Mouse (Mus musculus): ENCODE measurements around the gene Shank2. TPM values are rescaled to one million over a fixed set of nuclear protein-coding genes. Genes with fewer than 3 reads are reported as not detected.

Gene Shank2
- polyA plus RNA-seq, 1 experiment from 2014 or later, result 6.8 TPM

DNA sequence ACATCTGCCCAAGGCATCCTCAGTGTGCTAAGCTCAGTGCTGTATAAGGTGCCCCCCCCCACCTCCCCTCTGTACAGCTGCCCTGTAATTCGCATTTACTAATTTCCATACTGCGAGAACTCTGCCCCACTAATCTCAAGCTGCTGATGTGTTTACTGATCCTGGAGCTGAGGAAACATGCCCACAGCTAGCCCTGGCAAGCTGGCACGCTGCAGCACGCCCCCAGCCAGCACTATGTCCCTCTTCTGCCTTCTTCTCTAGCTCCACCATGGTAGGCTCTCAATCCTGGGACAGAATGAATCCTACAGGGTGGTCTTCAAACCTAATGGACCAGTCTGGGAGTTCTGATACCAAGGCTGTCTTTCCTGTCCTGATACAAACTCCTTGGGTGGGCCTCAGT lies 267.1 kb downstream of the Shank2 start:
- no peaks in the 10 kb centered on the region for H3K36me3 ChIP-seq
- WGBS, result 84% methylated on average over 4 of the region's 4 CpGs
- no peak overlapping the region for H3K9ac ChIP-seq
- ATAC-seq (ENCODE audit: low FRiP score), result no peak
- no peak overlapping the region for H3K4me3 ChIP-seq
- H3K27me3 ChIP-seq, result 0 out of 2 replicates have a peak, but pooled peaks cover 2% of the 10 kb centered on the region
- H3K9me3 ChIP-seq, result no peaks in the 10 kb centered on the region
- H3K4me1 ChIP-seq (replicated peaks), result no peaks in the 10 kb centered on the region
- no peak overlapping the region for H3K4me2 ChIP-seq
- no peak overlapping the region for H3K27ac ChIP-seq

DNA sequence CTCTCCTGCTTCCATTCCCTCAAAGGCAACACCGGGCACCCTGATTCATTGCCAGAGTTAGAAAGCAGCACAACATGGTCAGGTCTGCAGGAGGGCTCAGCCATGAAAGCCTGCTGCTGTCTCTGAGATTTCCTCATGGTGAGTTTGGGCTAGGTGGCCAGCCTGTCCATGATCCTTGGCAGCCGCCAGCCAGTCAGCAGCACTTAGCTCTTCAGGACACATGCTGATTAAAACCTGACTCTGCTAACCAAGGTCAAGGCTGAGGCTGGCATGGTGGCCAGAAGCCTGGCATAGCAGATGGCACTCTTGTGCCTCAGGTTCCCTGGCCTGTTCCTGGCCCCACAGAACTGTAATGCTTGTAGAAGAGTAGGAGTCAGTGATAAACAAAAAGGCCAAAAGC lies 269.3 kb downstream of the Shank2 start:
- 0 out of 2 replicates have a peak, but pooled peaks cover 2% of the 10 kb centered on the region for H3K27me3 ChIP-seq
- no peak overlapping the region for H3K27ac ChIP-seq
- no peak overlapping the region for H3K4me2 ChIP-seq
- H3K9me3 ChIP-seq, result no peaks in the 10 kb centered on the region
- WGBS, result 88% methylated on average over 2 of the region's 2 CpGs
- H3K4me1 ChIP-seq (replicated peaks), result peaks cover 2% of the 10 kb centered on the region; the same call in 1 of the 2 replicates
- no peak overlapping the region for H3K9ac ChIP-seq
- no peak for ATAC-seq (ENCODE audit: low FRiP score)
- H3K36me3 ChIP-seq, result no peaks in the 10 kb centered on the region
- H3K4me3 ChIP-seq, result no peak overlapping the region

DNA sequence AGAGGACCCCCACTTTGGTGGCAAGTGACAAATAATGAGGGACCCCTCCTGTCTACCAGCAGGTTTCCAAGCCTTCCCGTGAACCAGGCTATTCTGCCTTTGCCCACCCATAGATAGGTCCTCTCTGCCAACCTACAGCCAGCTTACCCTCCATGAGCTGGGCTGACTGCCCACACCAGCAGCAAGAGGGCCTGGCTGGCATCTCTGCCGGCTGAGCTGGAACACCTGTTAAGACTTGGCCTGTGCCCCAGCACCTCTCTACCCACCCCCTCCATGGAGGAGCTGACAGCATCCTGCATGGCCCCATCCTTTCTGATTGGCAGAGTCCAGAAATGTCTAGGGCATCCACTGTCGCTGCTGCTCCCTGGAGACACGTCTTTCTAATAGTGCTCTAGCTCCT lies 277.0 kb downstream of the Shank2 start:
- Histone ChIP-seq H3K27ac (peak overlapping the region; percentile 52; the same call in 1 of the 2 replicates), H3K9ac (no peak overlapping the region), H3K4me1 (replicated peaks) (peaks cover 30% of the 10 kb centered on the region), H3K4me3 (no peak overlapping the region), H3K9me3 (no peaks in the 10 kb centered on the region), H3K27me3 (no peaks in the 10 kb centered on the region), H3K36me3 (no peaks in the 10 kb centered on the region), H3K4me2 (no peak overlapping the region)
- WGBS, result 75% methylated on average over 4 of the region's 4 CpGs
- ATAC-seq (ENCODE audit: low FRiP score), result no peak

DNA sequence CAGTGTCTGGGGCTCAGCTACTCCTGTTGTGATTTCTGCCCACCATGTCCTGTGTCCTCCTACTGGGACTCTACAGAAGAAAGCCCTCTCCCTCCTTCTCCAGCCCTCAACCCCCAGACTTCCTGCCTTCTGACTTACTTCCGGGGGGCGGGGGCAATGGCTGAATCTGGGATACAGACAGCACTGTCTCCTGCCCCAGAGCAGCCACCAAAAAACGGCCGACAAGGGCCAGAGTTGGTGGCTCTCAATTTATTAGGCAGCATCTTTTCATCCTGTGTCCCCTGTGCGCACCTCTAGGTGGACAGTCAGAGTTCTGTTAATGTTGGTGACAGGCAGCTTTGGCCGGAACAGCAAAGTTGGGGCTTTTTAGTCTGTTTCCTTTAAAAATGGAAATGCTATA lies 282.0 kb downstream of the Shank2 start:
- Histone ChIP-seq H3K27me3 (no peaks in the 10 kb centered on the region), H3K4me3 (peak overlapping the region; percentile 59), H3K27ac (peak overlapping the region; percentile 99), H3K9me3 (no peaks in the 10 kb centered on the region), H3K9ac (peak overlapping the region; percentile 86), H3K4me1 (replicated peaks) (peaks cover 66% of the 10 kb centered on the region), H3K36me3 (no peaks in the 10 kb centered on the region; the same call in 1 of the 2 replicates), H3K4me2 (peak overlapping the region; percentile 84)
- ATAC-seq (ENCODE audit: low FRiP score), result peak; percentile 34; the same call in 1 of the 2 replicates
- WGBS, result 9% methylated on average over 6 of the region's 6 CpGs

DNA sequence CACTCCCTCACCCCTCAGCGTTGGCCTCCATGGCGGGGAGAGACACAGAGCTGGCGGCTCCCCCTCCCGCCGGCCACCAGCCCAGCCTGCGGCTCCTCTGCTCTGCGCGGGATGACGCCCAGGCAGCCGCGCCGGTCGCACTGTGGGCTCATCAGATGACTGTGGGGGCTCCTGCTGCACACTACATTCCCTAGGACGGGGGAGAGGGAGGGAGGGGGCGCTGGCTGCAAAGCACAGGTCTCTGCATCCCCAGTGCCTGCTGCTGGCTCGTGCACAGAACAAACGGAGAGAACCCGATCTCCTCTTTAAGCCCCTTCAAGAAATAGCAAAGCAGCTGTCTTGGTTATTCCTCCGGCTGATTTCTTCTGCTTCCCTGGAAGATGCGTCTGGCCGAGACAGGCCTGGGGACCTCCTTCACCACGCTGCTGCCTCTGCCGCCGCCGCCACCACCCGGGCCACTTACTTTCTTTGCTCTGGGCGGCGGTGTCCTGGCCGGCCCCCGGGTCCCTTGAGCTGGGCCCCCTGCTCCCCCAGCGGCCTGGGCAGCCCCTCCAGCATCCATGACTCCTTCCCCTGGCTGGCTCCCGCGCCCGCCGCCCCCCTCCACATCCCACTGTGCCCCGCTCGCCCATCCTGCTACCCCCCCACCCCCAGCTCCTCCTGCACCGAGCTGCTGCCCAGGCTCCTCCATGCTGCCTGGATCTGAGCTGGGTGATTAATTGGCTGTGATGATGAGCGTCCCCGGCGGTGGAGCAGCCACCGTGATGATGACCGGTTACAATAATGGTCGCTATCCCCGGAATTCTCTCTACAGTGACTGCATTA lies 282.7 kb downstream of the Shank2 start:
- no peaks in the 10 kb centered on the region for H3K9me3 ChIP-seq
- peak overlapping the region; percentile 84 for H3K4me2 ChIP-seq
- H3K4me3 ChIP-seq, result peak overlapping the region; percentile 59
- no peaks in the 10 kb centered on the region for H3K27me3 ChIP-seq
- peak overlapping the region; percentile 99 for H3K27ac ChIP-seq
- peak; percentile 88 for ATAC-seq (ENCODE audit: low FRiP score)
- WGBS, result under 1% methylated on average over 43 of the region's 45 CpGs
- H3K4me1 ChIP-seq (replicated peaks), result peaks cover 70% of the 10 kb centered on the region
- H3K9ac ChIP-seq, result peak overlapping the region; percentile 86
- H3K36me3 ChIP-seq, result no peaks in the 10 kb centered on the region; the same call in 1 of the 2 replicates

DNA sequence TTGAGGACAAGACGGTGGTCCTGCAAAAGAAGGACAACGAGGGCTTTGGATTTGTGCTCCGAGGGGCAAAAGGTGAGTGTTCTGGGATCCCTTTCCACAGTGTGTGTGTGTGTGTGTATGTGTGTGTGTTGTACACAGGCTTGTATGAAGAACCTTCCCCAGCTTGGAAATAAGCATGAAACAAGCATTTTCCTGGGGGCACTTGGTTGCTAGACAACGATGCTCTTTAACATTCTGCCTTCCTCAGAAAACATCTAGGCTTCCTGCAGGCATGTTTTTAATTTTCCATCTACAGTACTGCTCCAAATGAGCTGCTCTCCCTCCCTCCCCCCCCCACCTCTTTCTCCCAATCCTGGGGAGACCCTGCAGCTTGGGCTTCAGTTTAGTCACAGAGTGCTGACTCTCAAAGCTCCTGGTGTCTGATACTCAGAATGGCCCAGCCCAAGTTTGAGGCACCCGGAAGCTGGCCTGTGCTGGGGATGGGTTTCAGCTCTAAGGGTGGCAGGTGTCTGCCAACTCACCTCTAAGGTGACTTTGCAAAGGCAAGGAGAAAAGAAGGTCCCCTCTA lies 283.4 kb downstream of the Shank2 start:
- peak overlapping the region; percentile 99 for H3K27ac ChIP-seq
- H3K4me2 ChIP-seq, result peak overlapping the region; percentile 84
- ATAC-seq (ENCODE audit: low FRiP score), result peak; percentile 23
- H3K27me3 ChIP-seq, result no peaks in the 10 kb centered on the region
- peak overlapping the region; percentile 86 for H3K9ac ChIP-seq
- peaks cover 77% of the 10 kb centered on the region for H3K4me1 ChIP-seq (replicated peaks)
- 6% methylated on average over 5 of the region's 5 CpGs for WGBS
- no peaks in the 10 kb centered on the region; the same call in 1 of the 2 replicates for H3K36me3 ChIP-seq
- peak overlapping the region; percentile 59 for H3K4me3 ChIP-seq
- H3K9me3 ChIP-seq, result no peaks in the 10 kb centered on the region

DNA sequence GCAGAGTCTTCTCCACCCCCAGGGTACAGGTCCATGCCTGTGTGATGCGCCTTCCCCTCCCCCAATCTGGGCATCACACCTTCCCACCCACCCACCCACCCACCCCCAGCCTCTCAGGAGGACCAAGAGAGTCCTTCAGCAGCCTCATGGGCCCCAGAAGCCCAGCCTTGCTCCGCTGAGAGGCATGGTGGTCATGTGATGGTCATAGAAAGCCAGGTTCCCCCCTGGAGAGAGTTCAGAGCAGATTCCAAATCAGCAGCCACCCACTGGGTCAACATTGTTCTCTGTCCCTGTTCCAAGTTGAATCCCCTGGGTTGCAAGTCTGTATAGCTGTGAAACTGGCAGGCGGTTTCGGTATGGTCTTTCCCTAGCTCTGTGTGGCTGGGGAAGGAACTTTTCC lies 284.2 kb downstream of the Shank2 start:
- Histone ChIP-seq H3K36me3 (no peaks in the 10 kb centered on the region; the same call in 1 of the 2 replicates), H3K9me3 (no peaks in the 10 kb centered on the region), H3K27ac (peak overlapping the region; percentile 99), H3K4me3 (peak overlapping the region; percentile 59), H3K27me3 (no peaks in the 10 kb centered on the region), H3K4me2 (peak overlapping the region; percentile 84), H3K9ac (peak overlapping the region; percentile 86), H3K4me1 (replicated peaks) (peaks cover 84% of the 10 kb centered on the region)
- ATAC-seq (ENCODE audit: low FRiP score), result no peak
- 74% methylated on average over 4 of the region's 4 CpGs for WGBS

DNA sequence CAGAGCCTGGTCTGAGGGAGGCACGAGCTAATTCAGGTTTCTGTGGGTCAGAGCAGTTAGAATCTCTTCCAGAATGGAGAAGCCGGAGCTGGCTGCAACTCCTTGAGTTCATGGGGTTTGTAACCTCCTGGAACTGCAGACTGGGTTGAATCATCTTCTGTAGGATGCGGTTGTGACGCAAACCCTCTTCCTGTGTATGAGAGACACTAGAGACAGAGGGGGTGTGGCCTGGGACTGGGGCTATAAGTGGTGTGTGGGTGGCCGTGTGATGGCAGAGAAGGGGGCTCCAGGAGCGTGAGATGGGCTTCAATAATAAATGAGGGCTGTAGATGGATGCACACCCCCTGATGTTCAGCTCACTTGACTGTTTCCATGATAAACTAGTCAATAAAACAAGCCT lies 286.3 kb downstream of the Shank2 start:
- Histone ChIP-seq H3K27ac (no peak overlapping the region), H3K36me3 (no peaks in the 10 kb centered on the region; the same call in 1 of the 2 replicates), H3K9me3 (no peaks in the 10 kb centered on the region), H3K4me2 (peak overlapping the region; percentile 84), H3K4me3 (peak overlapping the region; percentile 10; the same call in 1 of the 2 replicates), H3K4me1 (replicated peaks) (peaks cover 94% of the 10 kb centered on the region), H3K9ac (peak overlapping the region; percentile 55; the same call in 1 of the 2 replicates), H3K27me3 (no peaks in the 10 kb centered on the region)
- WGBS, result 66% methylated on average over 6 of the region's 6 CpGs
- no peak for ATAC-seq (ENCODE audit: low FRiP score)

DNA sequence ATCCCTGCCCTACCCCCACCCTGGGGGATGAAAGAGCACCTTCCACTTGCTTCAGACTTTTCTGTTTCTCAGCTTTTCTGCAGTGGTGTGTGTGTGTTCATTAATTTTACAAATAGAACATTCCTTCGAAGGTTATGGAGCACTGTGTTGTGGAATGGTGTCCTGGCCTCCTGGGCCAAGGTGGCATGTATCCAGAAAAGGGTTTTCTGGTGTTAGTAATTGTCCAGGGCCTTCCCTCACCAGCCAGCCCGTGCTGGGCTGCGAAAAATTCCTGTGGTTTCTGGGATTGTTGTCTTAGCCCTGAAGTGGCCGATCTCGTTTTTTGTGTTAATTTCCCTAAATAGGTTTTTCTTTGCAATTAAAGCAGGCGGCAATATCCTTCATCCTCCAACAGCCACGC lies 289.8 kb downstream of the Shank2 start:
- Histone ChIP-seq H3K4me2 (no peak overlapping the region), H3K4me1 (replicated peaks) (peaks cover 93% of the 10 kb centered on the region), H3K36me3 (no peaks in the 10 kb centered on the region; the same call in 1 of the 2 replicates), H3K27ac (peak overlapping the region; percentile 80), H3K9me3 (no peaks in the 10 kb centered on the region), H3K9ac (peak overlapping the region; percentile 19; the same call in 1 of the 2 replicates), H3K4me3 (no peak overlapping the region), H3K27me3 (no peaks in the 10 kb centered on the region)
- 56% methylated on average over 7 of the region's 7 CpGs for WGBS
- no peak for ATAC-seq (ENCODE audit: low FRiP score)

DNA sequence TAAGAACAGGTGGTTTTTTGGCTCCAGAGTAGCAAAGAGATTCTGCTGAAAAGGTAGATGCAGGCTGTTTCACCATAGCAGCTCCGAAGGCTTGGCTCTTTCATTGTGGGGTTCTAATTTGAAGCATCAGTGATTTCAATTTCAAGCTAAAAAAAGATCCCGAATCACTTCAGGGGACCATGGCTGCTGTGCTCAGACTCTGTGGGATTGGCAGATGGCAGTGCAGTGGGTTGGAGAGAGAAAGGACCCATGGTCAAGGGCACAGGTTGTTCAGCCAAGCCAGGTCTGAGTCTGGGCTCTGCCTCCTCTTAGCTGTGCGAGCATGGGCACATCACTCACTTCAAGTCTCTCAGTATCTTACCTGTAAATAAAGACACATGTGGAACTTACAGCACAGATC lies 291.9 kb downstream of the Shank2 start:
- Histone ChIP-seq H3K27ac (peak overlapping the region; percentile 45; the same call in 1 of the 2 replicates), H3K27me3 (no peaks in the 10 kb centered on the region), H3K9ac (no peak overlapping the region), H3K4me1 (replicated peaks) (peaks cover 74% of the 10 kb centered on the region), H3K4me2 (no peak overlapping the region), H3K36me3 (no peaks in the 10 kb centered on the region), H3K4me3 (no peak overlapping the region), H3K9me3 (no peaks in the 10 kb centered on the region)
- no peak for ATAC-seq (ENCODE audit: low FRiP score)
- WGBS, result 78% methylated on average over 3 of the region's 3 CpGs

DNA sequence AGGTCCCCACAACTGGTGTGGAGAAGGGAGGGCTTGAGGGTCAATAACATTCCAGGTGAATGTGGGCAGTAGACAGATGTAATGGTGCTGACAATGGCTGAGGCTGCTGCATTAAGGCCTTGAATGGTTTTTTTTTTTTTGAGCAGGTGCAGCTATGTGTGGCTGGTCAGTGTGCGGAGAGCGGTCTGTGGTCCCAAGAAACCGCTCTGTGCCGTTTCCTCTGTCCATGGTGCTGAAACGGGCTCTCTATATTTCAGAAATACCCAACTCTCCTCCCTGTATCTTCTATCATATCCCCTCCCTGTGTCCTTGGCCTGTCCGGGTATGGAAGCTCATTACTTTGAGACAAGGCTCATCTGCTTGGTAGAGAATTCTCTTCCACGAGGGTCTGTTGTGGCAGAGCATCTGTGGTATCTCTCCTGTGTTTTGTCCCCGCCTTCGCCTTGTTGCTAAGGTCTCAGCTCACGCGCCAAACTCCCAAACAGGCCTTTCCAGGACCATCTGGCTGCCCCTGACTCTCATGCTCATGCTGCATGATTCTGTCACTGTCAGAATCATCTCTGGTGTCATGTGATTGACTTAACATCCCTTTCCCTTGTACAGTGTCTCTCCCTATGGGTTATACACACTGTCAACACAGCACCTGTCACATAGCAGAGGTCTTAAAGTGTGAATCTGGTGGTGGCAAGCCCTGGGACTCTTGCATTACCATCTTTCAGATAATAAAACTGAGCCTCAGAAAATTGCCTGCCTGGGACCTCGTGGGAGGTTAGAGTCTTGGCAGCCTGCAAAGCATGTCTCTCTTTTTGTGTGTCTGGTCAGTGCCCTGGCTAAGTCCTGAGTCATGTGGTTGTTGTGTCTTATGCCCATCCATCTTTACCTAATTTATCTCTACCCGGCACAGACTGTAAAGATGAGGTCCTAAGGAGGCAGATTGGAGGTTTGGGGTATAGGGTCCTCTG lies 292.8 kb downstream of the Shank2 start:
- ATAC-seq (ENCODE audit: low FRiP score), result 0 out of 2 replicates have a peak, but pooled peaks have one; percentile 27
- no peaks in the 10 kb centered on the region for H3K36me3 ChIP-seq
- H3K9me3 ChIP-seq, result no peaks in the 10 kb centered on the region
- no peaks in the 10 kb centered on the region for H3K27me3 ChIP-seq
- H3K4me3 ChIP-seq, result no peak overlapping the region
- no peak overlapping the region for H3K9ac ChIP-seq
- H3K4me1 ChIP-seq (replicated peaks), result peaks cover 65% of the 10 kb centered on the region
- H3K27ac ChIP-seq, result peak overlapping the region; percentile 45
- WGBS, result 47% methylated on average over 13 of the region's 13 CpGs
- H3K4me2 ChIP-seq, result no peak overlapping the region
